Mouse (Mus musculus): ENCODE measurements at regions not wholly inside any gene's neighbourhood (a gene's known extent, or its start where the extent isn't known, plus 50 kb on each side); places are given as distances from the start of the nearest gene placed in this dataset.
"Not testable (repeated sequence)": the region's sequence is repeated elsewhere in the genome, so short reads cannot be mapped to it uniquely, and the experiment has no call there.

DNA sequence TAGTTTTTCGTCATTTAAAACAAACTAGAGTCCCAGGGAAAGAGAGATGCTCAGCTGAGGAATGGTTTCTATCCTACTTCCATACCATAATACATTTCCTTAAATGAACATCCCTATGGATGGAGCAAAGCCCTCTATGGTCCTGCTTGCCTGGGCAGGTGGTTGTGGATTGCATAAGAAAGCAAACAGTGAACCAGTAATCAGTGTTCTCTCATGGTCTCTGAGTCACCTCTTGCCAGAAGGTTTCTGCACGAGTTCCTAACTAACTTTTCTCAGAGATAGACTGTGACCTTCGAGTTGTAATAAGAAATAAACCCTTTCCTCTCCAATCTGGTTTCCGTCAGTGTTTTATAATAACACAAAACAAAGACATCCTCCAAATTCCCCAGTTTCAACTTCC lies 62.9 kb upstream of the Bet1 start:
- H3K36me3 ChIP-seq (ENCODE audit: control insufficient read depth, insufficient read depth), result no peaks in the 10 kb centered on the region
- no peaks in the 10 kb centered on the region for H3K27me3 ChIP-seq (ENCODE audit: control insufficient read depth, insufficient read depth, low read length)
- no peak overlapping the region for H3K4me3 ChIP-seq (ENCODE audit: low read length)
- H3K4me2 ChIP-seq (ENCODE audit: low read depth, low read length), result no peak overlapping the region
- no peaks in the 10 kb centered on the region for H3K9me3 ChIP-seq (replicated peaks; ENCODE audit: control insufficient read depth, low read length)
- no peak for ATAC-seq (replicated peaks; ENCODE audit: extremely low read depth, insufficient read depth, low FRiP score)
- no peaks in the 10 kb centered on the region for H3K4me1 ChIP-seq (ENCODE audit: control insufficient read depth, insufficient read depth, low read length)
- no peak overlapping the region for H3K27ac ChIP-seq (ENCODE audit: low read length)
- 62% methylated on average over 4 of the region's 4 CpGs for WGBS
- no peak overlapping the region for H3K9ac ChIP-seq (ENCODE audit: low read length)

GRCm38 (mm10) chr6:4158293-4158692 lies 71.5 kb upstream of the Bet1 start:
- Histone ChIP-seq H3K27me3 (ENCODE audit: control insufficient read depth, insufficient read depth, low read length) (no peaks in the 10 kb centered on the region), H3K4me1 (ENCODE audit: control insufficient read depth, insufficient read depth, low read length) (no peaks in the 10 kb centered on the region), H3K4me3 (ENCODE audit: low read length) (no peak overlapping the region), H3K36me3 (ENCODE audit: control insufficient read depth, insufficient read depth) (no peaks in the 10 kb centered on the region), H3K9me3 (replicated peaks; ENCODE audit: control insufficient read depth, low read length) (no peaks in the 10 kb centered on the region), H3K27ac (ENCODE audit: low read length) (no peak overlapping the region), H3K9ac (ENCODE audit: low read length) (no peak overlapping the region), H3K4me2 (ENCODE audit: low read depth, low read length) (no peak overlapping the region)
- no peak for ATAC-seq (replicated peaks; ENCODE audit: extremely low read depth, insufficient read depth, low FRiP score)
- WGBS, result 77% methylated on average over 2 of the region's 2 CpGs

DNA sequence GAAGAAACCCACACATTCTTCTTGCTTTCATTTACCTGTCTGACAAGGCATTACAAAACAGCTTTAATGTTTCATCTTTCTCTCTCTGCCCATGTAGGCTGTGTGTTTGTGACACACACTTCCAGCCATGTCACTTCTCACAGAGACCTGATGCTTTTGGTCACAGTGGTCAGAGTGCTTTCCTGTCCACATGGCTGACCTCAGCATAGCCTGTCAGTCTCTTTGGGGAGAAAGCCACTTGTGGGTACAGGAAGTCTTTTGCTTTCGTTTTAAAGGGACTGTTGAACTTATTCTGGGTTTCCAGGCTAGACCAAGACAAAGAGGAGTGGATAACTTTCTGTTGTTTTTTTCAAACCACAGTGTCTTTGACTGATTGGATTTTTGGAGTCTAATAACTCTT lies 77.0 kb upstream of the Bet1 start:
- Histone ChIP-seq H3K9ac (ENCODE audit: low read length) (no peak overlapping the region), H3K27me3 (ENCODE audit: control insufficient read depth, insufficient read depth, low read length) (no peaks in the 10 kb centered on the region), H3K36me3 (ENCODE audit: control insufficient read depth, insufficient read depth) (no peaks in the 10 kb centered on the region), H3K4me3 (ENCODE audit: low read length) (no peak overlapping the region), H3K27ac (ENCODE audit: low read length) (no peak overlapping the region), H3K9me3 (replicated peaks; ENCODE audit: control insufficient read depth, low read length) (no peaks in the 10 kb centered on the region), H3K4me1 (ENCODE audit: control insufficient read depth, insufficient read depth, low read length) (no peaks in the 10 kb centered on the region), H3K4me2 (ENCODE audit: low read depth, low read length) (no peak overlapping the region)
- 43% methylated on average over 1 of the region's 1 CpGs for WGBS
- no peak for ATAC-seq (replicated peaks; ENCODE audit: extremely low read depth, insufficient read depth, low FRiP score)

GRCm38 (mm10) chr6:4167112-4167511 lies 80.3 kb upstream of the Bet1 start:
- Histone ChIP-seq H3K4me3 (ENCODE audit: low read length) (no peak overlapping the region), H3K27ac (ENCODE audit: low read length) (no peak overlapping the region), H3K4me2 (ENCODE audit: low read depth, low read length) (no peak overlapping the region), H3K4me1 (ENCODE audit: control insufficient read depth, insufficient read depth, low read length) (no peaks in the 10 kb centered on the region), H3K9ac (ENCODE audit: low read length) (no peak overlapping the region), H3K27me3 (ENCODE audit: control insufficient read depth, insufficient read depth, low read length) (no peaks in the 10 kb centered on the region), H3K9me3 (replicated peaks; ENCODE audit: control insufficient read depth, low read length) (no peaks in the 10 kb centered on the region), H3K36me3 (ENCODE audit: control insufficient read depth, insufficient read depth) (no peaks in the 10 kb centered on the region)
- no peak for ATAC-seq (replicated peaks; ENCODE audit: extremely low read depth, insufficient read depth, low FRiP score)
- 53% methylated on average over 4 of the region's 4 CpGs for WGBS

DNA sequence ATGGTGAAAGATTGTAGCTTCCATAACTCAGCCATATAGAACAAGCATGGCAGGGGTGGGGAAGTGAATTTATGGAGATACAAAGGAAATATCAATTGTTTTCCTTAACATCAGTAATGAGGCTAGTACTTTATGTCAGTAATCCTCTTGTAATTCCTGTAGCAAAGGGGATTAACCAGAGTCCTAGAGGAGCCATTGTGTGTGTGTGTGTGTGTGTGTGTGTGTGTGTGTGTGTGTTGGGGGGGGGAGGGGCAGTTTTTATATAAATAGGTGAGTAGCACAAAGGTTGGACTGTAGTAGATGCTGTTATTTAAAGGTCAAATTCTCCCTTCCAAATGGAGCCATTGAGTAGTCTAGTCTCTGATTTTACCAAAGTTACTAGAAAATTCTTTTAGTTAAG lies 81.0 kb upstream of the Bet1 start:
- H3K36me3 ChIP-seq (ENCODE audit: control insufficient read depth, insufficient read depth), result no peaks in the 10 kb centered on the region
- H3K9ac ChIP-seq (ENCODE audit: low read length), result no peak overlapping the region
- no peak overlapping the region for H3K27ac ChIP-seq (ENCODE audit: low read length)
- H3K4me3 ChIP-seq (ENCODE audit: low read length), result no peak overlapping the region
- H3K4me2 ChIP-seq (ENCODE audit: low read depth, low read length), result no peak overlapping the region
- no peaks in the 10 kb centered on the region for H3K27me3 ChIP-seq (ENCODE audit: control insufficient read depth, insufficient read depth, low read length)
- no peaks in the 10 kb centered on the region for H3K4me1 ChIP-seq (ENCODE audit: control insufficient read depth, insufficient read depth, low read length)
- no peaks in the 10 kb centered on the region for H3K9me3 ChIP-seq (replicated peaks; ENCODE audit: control insufficient read depth, low read length)
- no peak for ATAC-seq (replicated peaks; ENCODE audit: extremely low read depth, insufficient read depth, low FRiP score)

DNA sequence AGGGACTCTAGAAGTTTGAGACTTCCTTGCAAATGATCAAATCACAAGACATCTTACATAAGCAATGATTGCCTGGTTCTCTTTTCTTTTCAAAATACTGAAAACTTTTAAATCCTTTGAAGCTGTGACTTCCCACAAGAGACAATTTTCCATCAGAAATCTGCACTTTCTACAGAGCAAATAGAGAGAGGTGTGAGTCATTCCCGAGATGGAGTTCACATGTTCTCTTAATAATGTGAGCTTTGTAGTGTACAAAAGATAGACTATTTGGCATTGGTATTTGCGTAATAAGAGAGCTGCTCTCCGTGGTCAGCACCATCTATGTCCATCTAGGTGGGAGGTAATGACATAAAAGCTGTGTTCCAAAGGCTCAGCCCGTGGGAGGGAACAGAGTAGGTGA lies 84.8 kb upstream of the Bet1 start:
- no peaks in the 10 kb centered on the region for H3K36me3 ChIP-seq (ENCODE audit: control insufficient read depth, insufficient read depth)
- ATAC-seq (replicated peaks; ENCODE audit: extremely low read depth, insufficient read depth, low FRiP score), result no peak
- 52% methylated on average over 4 of the region's 4 CpGs for WGBS
- no peaks in the 10 kb centered on the region for H3K9me3 ChIP-seq (replicated peaks; ENCODE audit: control insufficient read depth, low read length)
- H3K9ac ChIP-seq (ENCODE audit: low read length), result no peak overlapping the region
- no peak overlapping the region for H3K4me3 ChIP-seq (ENCODE audit: low read length)
- H3K4me1 ChIP-seq (ENCODE audit: control insufficient read depth, insufficient read depth, low read length), result no peaks in the 10 kb centered on the region
- H3K4me2 ChIP-seq (ENCODE audit: low read depth, low read length), result no peak overlapping the region
- H3K27me3 ChIP-seq (ENCODE audit: control insufficient read depth, insufficient read depth, low read length), result no peaks in the 10 kb centered on the region
- H3K27ac ChIP-seq (ENCODE audit: low read length), result no peak overlapping the region

- ATAC-seq (replicated peaks; ENCODE audit: extremely low read depth, insufficient read depth, low FRiP score), result no peak
- no peak overlapping the region for H3K27ac ChIP-seq (ENCODE audit: low read length)
- no peak overlapping the region for H3K4me2 ChIP-seq (ENCODE audit: low read depth, low read length)
- H3K9me3 ChIP-seq (replicated peaks; ENCODE audit: control insufficient read depth, low read length), result no peaks in the 10 kb centered on the region
- no peaks in the 10 kb centered on the region for H3K36me3 ChIP-seq (ENCODE audit: control insufficient read depth, insufficient read depth)
- WGBS, result 63% methylated on average over 4 of the region's 4 CpGs
- no peaks in the 10 kb centered on the region for H3K27me3 ChIP-seq (ENCODE audit: control insufficient read depth, insufficient read depth, low read length)
- no peaks in the 10 kb centered on the region for H3K4me1 ChIP-seq (ENCODE audit: control insufficient read depth, insufficient read depth, low read length)
- H3K4me3 ChIP-seq (ENCODE audit: low read length), result no peak overlapping the region
- H3K9ac ChIP-seq (ENCODE audit: low read length), result no peak overlapping the region
These were observed 100.9 kb upstream of the Bet1 start for GRCm38 (mm10) chr6:4187683-4188082.

DNA sequence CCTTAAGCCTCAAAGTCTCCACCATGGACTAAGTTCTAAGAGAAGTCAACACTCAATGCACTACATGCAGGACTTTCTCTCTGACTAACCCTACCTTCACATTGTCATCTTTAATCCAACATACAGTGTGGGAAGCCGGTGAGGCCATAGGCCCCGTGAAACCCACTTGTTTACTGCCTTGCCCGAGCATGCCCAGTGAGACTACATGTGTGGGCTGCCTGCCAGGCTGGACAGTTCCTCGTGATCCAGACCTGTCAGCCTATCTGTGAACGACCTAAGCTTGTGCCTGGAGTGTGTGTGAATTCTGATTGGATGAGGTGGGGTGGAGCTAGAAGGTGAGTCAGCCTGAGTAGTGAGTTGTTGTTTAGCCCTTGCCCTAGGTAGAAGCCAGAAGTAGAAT lies 104.2 kb upstream of the Bet1 start:
- not testable (repeated sequence) for H3K4me1 ChIP-seq (ENCODE audit: control insufficient read depth, insufficient read depth, low read length); ATAC-seq (replicated peaks; ENCODE audit: extremely low read depth, insufficient read depth, low FRiP score); H3K36me3 ChIP-seq (ENCODE audit: control insufficient read depth, insufficient read depth); H3K9me3 ChIP-seq (replicated peaks; ENCODE audit: control insufficient read depth, low read length); H3K27ac ChIP-seq (ENCODE audit: low read length); H3K4me3 ChIP-seq (ENCODE audit: low read length); H3K27me3 ChIP-seq (ENCODE audit: control insufficient read depth, insufficient read depth, low read length); H3K4me2 ChIP-seq (ENCODE audit: low read depth, low read length); H3K9ac ChIP-seq (ENCODE audit: low read length)
- 54% methylated on average over 5 of the region's 5 CpGs for WGBS

DNA sequence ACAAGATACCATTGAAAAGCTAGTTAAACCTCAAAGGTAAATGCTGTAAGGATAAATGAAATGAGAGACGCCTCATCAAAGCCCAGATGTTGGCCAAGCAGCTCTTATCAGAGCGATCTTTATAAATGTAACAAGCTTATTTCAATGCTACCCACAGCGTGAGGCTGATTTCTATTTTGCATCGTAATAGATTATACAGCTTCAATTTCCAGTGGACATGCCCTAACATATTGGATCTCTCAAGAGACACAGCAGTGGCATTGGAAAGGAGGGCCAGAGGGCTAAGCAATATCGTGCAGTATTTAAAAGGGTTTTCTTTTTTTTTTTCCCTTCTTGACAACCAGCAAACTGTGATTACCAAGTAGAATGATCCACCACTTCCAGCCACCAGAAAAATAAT lies 106.5 kb upstream of the Bet1 start:
- no peaks in the 10 kb centered on the region for H3K4me1 ChIP-seq (ENCODE audit: control insufficient read depth, insufficient read depth, low read length)
- no peak overlapping the region for H3K4me2 ChIP-seq (ENCODE audit: low read depth, low read length)
- H3K9me3 ChIP-seq (replicated peaks; ENCODE audit: control insufficient read depth, low read length), result no peaks in the 10 kb centered on the region
- H3K4me3 ChIP-seq (ENCODE audit: low read length), result no peak overlapping the region
- no peaks in the 10 kb centered on the region for H3K27me3 ChIP-seq (ENCODE audit: control insufficient read depth, insufficient read depth, low read length)
- no peak overlapping the region for H3K27ac ChIP-seq (ENCODE audit: low read length)
- 80% methylated on average over 5 of the region's 5 CpGs for WGBS
- H3K36me3 ChIP-seq (ENCODE audit: control insufficient read depth, insufficient read depth), result no peaks in the 10 kb centered on the region
- H3K9ac ChIP-seq (ENCODE audit: low read length), result no peak overlapping the region
- ATAC-seq (replicated peaks; ENCODE audit: extremely low read depth, insufficient read depth, low FRiP score), result no peak

DNA sequence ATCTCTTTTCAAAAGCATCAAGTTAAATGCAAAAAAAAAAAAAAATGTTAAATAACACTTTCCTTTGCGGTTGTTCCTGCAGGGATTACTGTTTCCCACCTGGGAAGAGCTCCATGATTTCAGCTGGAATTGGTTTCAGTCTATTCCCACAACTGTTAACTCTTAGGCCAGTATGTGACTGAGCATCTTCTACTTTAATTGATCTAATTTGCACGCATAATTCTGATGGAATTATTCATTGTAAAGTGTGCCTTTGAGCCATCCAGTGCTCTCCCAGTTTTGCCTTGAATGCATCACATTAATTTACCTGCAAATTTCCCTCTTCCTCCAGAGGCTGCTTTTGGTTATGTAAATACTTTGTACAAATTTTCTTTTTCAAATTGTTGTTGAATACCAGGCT lies 114.4 kb upstream of the Bet1 start:
- H3K4me3 ChIP-seq (ENCODE audit: low read length), result no peak overlapping the region
- no peaks in the 10 kb centered on the region for H3K9me3 ChIP-seq (replicated peaks; ENCODE audit: control insufficient read depth, low read length)
- no peak overlapping the region for H3K9ac ChIP-seq (ENCODE audit: low read length)
- no peak overlapping the region for H3K4me2 ChIP-seq (ENCODE audit: low read depth, low read length)
- no peaks in the 10 kb centered on the region for H3K27me3 ChIP-seq (ENCODE audit: control insufficient read depth, insufficient read depth, low read length)
- WGBS, result 56% methylated on average over 2 of the region's 2 CpGs
- H3K36me3 ChIP-seq (ENCODE audit: control insufficient read depth, insufficient read depth), result no peaks in the 10 kb centered on the region
- H3K4me1 ChIP-seq (ENCODE audit: control insufficient read depth, insufficient read depth, low read length), result no peaks in the 10 kb centered on the region
- H3K27ac ChIP-seq (ENCODE audit: low read length), result no peak overlapping the region
- ATAC-seq (replicated peaks; ENCODE audit: extremely low read depth, insufficient read depth, low FRiP score), result no peak
